Mouse (Mus musculus) ES-E14 (cell line): ENCODE results near the gene Mrpl23.

Experiments used
- CHD2 ChIP-seq: IDR thresholded peaks from 2 replicates; pipeline ENCODE4 v1.6.1; 2014; ENCODE audit warnings: mild to moderate bottlenecking, low read depth, low read length, inconsistent platforms
- HCFC1 ChIP-seq: IDR thresholded peaks from 2 replicates; pipeline ENCODE4 v1.6.1; 2012; ENCODE audit warnings: low read length, inconsistent platforms, borderline replicate concordance; ENCODE audit not compliant: insufficient read depth
- MAFK ChIP-seq: IDR thresholded peaks from 2 replicates; pipeline ENCODE4 v1.6.1; 2014; ENCODE audit warnings: mild to moderate bottlenecking, low read depth, low read length, inconsistent platforms; ENCODE audit not compliant: insufficient read depth
- ZC3H11A ChIP-seq: IDR thresholded peaks from 2 replicates; pipeline ENCODE4 v1.6.1; 2012; ENCODE audit warnings: low read depth, mild to moderate bottlenecking, inconsistent platforms, low read length, borderline replicate concordance

GRCm38 (mm10) chr7:142488053-142488452 is 44.4 kb upstream of the Mrpl23 start:
- no peak for TF ChIP-seq HCFC1
- no peak for TF ChIP-seq ZC3H11A
- TF ChIP-seq CHD2 = no peak
- TF ChIP-seq MAFK = no peak
